Mouse (Mus musculus): ENCODE results near the gene Zfp592.

Gene Zfp592

DNA sequence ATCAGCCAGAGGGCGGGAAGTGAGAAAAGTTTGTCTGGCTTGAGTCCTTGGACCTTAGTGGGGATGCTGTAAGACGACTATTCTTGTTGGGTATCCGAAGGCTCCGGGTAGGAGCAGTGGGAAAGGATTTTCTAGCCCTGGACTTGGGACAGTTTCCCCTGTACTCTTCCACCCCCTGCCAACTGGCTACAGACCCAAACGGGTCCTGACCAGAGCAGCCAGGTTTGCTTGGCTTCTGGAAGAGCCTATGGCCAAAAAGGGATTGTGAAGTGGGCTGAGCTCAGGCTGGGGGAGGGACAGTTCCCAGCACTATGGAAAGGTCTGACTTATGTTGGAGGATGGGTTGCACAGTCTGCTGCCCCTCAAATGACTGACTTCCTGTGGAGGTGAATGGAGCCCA, 65.9 kb downstream of the Zfp592 start:
- no peak for DNase-seq

DNA sequence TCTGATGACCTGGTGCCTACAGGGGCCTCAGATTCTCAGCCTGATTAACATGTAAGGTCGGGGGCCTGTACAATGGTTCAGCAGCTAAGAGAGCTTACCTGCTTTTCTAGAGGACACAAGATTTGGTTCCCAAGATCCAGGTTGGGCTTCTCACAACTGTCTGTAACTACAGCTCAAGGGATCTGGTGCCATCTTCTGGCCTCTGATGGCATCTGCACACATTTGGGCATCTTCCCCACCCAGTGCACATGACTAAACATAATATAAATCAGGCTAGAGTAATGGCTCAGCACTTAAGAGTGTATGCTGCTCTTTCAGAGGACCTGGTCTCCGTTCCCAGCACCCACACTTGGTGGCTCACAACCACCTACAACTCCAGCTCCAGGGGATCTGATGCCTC, 67.4 kb downstream of the Zfp592 start:
- DNase-seq = no peak

DNA sequence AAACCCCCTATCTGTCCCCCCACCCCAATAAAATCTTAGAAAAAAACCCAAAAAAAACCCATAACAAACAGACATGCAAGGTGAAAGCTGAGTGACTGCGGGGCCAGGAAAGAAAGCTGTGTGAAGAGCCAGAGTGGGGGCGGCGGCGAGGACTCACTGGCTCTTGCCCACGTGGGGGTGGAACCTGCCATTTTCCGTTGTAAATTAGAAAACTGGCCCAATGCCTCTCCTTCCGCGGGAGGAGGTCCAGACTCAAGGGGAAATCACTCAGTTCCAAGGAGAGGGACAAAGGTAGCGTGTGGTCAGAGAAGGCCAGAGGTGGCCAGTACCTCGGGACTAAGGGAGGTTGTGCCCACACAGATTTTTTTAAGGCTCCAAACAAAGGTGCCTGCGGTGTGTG, 68.5 kb downstream of the Zfp592 start:
- DNase-seq = no peak

DNA sequence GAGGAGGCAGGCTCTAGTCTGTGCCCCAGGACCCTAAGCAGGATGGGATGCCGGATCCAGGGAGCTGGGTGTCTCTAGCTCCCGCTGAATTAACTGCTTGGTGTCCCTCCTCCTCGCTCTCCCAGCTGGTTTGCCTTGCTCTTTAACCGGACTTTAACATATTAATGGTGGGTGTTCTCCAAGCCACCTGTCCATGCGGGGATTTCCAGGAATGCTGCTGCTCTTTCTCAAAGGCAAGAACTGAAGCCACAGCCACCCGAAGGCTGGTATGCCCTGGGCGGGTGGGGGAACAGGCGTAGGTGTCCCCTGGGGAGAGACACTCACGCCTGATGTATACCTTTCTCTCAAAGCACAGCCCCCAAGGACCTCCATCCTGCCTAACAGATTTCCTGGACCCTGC, 69.9 kb downstream of the Zfp592 start:
- no peak for DNase-seq

DNA sequence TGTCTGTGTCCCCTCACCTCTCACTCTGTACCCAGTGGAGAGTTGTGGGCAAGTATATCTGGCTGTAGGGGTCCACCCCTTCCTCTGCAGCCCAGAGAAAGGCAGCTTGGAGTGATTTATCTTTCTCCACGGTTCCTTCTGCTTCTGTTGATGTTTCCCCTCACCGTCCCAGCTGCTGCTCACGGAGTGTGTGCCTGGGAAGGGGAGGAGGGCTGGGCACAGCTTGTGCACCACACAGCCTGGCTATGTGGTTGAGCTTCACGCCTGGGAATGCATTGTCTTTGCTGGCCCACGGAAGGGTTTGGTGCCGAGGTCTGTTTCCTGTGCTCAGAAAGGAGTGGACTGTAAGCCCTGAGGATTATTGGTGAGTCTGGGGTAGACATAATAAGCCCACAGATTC, 73.2 kb downstream of the Zfp592 start:
- DNase-seq = no peak

DNA sequence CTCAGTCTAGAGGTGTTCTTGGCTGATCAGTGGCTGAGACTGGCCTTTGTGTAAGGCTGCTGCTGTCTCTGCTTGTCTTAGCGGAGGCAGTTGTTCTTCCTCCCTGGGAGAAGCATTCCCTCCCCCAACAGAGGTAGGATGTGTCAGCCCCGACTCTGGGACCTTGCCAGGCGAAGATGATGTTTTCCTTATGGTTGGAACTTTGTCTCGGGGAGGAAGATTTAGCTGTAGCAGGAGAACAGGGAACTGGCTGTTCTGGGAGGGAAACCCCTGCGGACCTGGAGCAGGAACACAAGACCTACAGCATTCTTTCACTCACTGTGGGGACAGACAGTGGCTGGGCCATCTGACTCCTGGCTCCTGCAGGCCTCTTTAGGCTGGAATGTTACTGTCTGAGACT, 79.0 kb downstream of the Zfp592 start:
- no peak for DNase-seq

DNA sequence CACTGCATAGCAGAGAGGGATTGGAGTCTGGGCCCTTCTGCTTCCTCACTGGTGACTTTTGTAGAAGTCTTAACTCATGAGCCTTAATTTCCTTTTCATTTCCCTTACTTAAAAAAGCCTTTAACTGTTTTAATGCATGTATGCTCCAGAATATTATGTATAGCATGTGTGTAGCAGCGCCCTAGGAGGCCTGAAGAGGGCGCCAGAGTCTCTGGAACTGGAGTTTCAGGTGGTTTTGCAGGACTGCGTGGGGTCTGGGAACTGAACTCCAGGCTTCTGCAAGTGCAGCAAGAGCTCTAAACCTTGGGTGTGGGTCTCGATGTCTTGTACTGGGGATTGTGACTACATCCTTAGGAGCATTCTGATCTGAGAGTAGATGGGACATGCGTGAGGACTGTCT, 79.8 kb downstream of the Zfp592 start:
- no peak for DNase-seq

DNA sequence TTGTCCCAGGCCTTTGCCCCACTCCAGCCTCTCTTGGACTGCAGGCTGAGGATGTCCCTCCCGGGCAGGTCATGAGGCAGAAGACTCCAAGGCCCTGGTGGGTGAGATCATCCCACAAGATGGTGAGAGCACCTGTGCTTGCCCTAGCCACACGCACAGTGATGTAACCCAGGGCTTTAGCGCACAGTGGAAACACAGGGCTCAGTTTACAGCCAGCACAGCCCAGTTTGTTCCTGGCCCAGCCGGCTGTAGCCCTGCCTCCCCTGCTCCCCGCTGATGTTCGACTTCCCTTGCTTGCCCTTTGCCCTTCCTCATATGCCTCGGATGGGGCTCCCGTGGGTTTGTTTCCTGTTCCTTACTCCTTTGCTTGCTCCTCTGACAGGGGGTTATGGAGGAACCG, 81.1 kb downstream of the Zfp592 start:
- no peak for DNase-seq

DNA sequence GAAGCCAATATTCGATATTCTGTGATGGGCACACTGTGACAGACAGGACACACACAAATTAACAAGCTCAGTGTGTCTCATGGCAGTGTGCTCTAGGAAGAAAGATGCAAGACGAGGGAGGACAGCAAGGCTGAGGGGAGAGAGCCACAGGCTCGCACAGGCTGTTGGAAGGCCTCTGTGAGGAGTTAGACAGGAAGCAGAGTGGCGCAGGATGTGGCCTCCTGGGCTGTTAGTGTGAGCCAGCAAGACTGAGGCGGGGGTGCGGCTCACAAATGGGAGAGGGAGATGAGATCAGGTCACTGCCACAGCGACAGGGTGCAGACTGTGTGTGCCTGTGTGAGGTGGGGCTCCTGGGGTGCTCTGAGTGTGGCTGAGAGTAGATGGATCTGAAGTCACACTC, 81.8 kb downstream of the Zfp592 start:
- DNase-seq = no peak

DNA sequence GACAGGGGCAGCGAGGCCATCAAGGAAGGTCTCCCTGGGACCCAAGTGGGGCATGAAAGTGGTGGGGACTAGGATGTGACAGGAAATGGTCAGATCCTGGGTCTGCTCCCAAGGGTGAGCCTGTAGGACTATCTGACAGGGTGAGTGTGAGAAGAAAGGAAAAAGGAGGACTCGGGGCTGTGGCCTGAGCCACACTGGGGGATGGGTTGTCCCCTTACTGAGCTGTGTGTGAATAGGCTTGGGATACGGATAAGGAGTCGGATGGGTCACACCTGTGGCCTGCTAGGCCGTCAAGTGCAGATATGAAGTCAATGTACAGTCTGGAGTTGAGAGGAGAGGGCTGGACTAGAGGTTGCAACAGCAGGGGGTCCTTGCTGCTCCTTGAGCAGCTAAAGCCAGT, 82.3 kb downstream of the Zfp592 start:
- DNase-seq = no peak

DNA sequence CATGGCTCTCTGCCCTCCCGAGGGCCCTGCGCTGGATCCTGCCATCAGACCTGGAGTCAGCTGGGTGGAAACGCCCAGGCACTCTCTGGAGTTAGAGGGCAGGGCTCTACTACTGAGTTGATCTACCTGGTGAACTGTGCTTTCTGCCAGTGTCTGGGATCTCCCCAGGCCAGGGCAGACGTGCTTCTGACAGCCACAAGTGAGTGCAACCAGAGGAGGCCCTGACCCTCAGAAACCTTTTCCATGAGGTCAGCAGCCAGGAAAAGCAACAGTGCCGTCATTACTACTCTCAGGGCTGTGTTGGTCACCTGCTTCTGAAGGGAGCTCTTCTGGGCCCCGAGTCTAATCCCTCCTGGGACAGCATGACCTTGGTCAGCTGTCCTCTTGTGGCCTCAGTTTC, 83.5 kb downstream of the Zfp592 start:
- DNase-seq = no peak

DNA sequence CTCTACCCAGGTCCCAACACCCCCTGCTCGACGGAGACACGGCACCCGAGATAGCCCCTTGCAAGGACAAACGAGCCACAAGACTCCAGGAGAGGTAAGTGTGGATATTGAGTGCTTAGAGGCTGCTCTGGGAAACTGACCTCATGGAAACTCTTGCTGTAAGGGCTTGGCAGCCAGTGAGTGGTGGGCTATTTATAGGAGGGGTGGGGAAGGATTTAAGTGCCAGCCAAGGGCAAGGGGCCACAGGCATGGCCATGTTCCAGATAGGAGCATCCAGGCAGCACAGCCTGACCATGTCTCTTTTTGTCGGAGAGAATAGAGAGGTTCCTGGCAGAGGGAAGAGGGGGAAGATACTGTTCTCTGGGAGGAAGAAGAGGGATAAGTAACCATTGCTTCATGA, 85.3 kb downstream of the Zfp592 start:
- no peak for DNase-seq

DNA sequence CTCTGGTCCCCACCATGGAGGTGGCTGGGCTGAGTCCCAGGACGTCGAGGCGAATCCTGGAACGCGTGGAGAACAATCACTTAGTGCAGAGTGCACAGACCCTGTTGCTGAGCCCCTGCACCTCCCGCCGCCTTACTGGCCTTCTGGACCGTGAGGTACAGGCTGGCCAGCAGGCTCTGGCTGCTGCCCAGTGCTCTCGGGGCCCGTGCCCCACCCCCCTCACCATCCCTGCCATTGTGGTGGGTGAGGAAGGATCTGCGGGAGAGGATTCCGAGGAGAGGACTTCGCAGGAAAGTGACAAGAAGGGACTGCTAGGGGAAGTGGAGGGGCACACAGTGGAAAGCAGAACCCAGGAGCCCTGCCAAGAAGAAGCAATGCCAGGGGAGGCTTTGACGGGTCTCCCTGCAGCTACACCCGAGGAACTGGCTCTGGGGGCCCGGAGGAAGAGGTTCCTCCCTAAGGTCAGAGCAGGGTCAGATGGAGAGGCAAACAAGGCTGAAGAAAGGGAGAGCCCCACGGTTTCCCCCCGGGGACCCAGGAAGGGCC, 100.0 kb downstream of the Zfp592 start:
- DNase-seq = no peak

DNA sequence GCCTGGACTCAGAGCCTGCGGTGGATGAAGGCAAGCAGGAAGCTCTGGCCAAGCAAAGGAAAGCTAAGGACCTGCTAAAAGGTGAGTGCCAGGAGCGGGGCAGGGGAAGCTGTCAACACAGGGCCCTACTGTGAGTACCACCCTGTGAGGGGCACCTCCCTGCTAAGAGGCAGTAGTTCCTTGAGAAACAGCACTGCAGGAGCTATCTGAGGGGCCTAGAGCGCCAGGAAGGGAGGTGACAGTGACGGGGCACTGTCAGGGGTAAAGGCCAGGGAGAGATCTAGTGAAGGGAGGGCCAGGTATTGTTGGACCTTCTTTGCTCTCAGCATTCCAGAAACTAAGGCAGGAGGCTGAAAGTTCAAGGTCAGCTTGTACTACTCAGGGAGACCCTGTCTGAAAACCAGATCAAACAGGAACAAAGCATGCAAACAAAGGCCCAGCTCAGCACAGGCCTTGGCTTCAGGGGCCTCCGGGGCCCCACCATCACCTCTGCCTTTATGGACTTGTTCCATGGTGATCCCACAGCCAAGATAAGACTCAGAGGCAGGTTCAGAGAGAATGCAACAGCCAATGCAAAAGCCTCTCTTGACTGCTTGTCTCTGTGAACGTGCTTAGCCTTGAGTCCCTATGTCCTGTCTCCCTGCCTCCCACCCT, 100.8 kb downstream of the Zfp592 start:
- no peak for DNase-seq

Data from cerebellum, adult 9-11 months (tissue).